Mouse (Mus musculus) megakaryocyte, embryonic 14.5 days (primary cell): ENCODE results near the gene Rnase11.

Source experiments
- FLI1 ChIP-seq: IDR thresholded peaks from 2 replicates; pipeline ENCODE4 v1.6.1; 2012; ENCODE audit warnings: low read length, inconsistent platforms, mixed read lengths
- GATA1 ChIP-seq: IDR thresholded peaks from 3 replicates; pipeline ENCODE4 v1.6.1; 2012; ENCODE audit warnings: mixed read lengths, low read length, inconsistent platforms, borderline replicate concordance

DNA sequence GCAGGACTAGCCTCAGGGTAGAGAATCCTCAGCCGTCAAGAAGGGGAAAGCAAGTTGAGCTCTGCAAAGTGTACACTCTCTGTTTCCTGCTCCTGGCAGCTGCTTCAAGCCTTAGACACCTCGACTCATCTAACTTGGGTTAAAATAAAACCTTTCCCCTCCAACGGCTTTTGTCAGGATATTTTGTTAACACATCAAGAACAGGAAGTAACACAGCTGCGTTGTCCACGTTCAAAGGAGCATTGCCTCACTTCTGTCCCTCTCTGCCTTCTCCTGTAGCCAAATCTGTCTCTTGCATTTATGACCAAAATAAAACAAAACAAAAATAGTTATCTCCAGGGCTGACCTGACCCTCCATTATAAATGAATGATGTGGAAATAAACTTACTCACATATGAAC, 2.1 kb downstream of the Rnase11 start:
- TF ChIP-seq FLI1, result no peak
- TF ChIP-seq GATA1, result no peak
